Mouse (Mus musculus): Measurements from ENCODE around the gene Mns1. TPM values are rescaled to one million over a fixed set of nuclear protein-coding genes. Genes with fewer than 3 reads are reported as not detected.

Gene Mns1
- polyA plus RNA-seq, 1 experiment from 2014 or later, result 33.6 TPM

GRCm38 (mm10) chr9:72459703-72460102 is 21.9 kb downstream of the Mns1 start:
- Histone ChIP-seq H3K4me1 (no peaks in the 10 kb centered on the region), H3K9ac (no peak overlapping the region), H3K4me3 (no peak overlapping the region), H3K36me3 (peaks cover 17% of the 10 kb centered on the region), H3K27ac (no peak overlapping the region), H3K9me3 (no peaks in the 10 kb centered on the region), H3K4me2 (replicated peaks) (no peak overlapping the region), H3K27me3 (no peaks in the 10 kb centered on the region)
- ATAC-seq (ENCODE audit: insufficient number of reproducible peaks, insufficient read depth, low FRiP score, low TSS enrichment), result no peak
- WGBS, result 80% methylated on average over 3 of the region's 3 CpGs

GRCm38 (mm10) chr9:72460767-72461166 is 23.0 kb downstream of the Mns1 start:
- no peak overlapping the region for H3K9ac ChIP-seq
- H3K36me3 ChIP-seq, result peaks cover 17% of the 10 kb centered on the region

GRCm38 (mm10) chr9:72462427-72462826 is 24.6 kb downstream of the Mns1 start:
- H3K4me1 ChIP-seq, result no peaks in the 10 kb centered on the region
- no peak overlapping the region for H3K27ac ChIP-seq
- WGBS, result 96% methylated on average over 2 of the region's 2 CpGs
- H3K27me3 ChIP-seq, result no peaks in the 10 kb centered on the region
- no peak overlapping the region for H3K4me2 ChIP-seq (replicated peaks)
- H3K4me3 ChIP-seq, result no peak overlapping the region
- no peak for ATAC-seq (ENCODE audit: insufficient number of reproducible peaks, insufficient read depth, low FRiP score, low TSS enrichment)
- no peaks in the 10 kb centered on the region for H3K9me3 ChIP-seq
- peaks cover 9% of the 10 kb centered on the region for H3K36me3 ChIP-seq
- no peak overlapping the region for H3K9ac ChIP-seq

More at GRCm38 (mm10) chr9:72460767-72461166, 23.0 kb downstream of the Mns1 start:
- Histone ChIP-seq H3K9me3 (no peaks in the 10 kb centered on the region), H3K27ac (no peak overlapping the region), H3K4me3 (no peak overlapping the region), H3K4me1 (no peaks in the 10 kb centered on the region), H3K4me2 (replicated peaks) (no peak overlapping the region), H3K27me3 (no peaks in the 10 kb centered on the region)
- WGBS, result 89% methylated on average over 3 of the region's 3 CpGs
- ATAC-seq (ENCODE audit: insufficient number of reproducible peaks, insufficient read depth, low FRiP score, low TSS enrichment), result no peak

- Histone ChIP-seq H3K9ac (no peak overlapping the region), H3K36me3 (peaks cover 5% of the 10 kb centered on the region; the same call in 1 of the 2 replicates), H3K27ac (no peak overlapping the region), H3K27me3 (no peaks in the 10 kb centered on the region), H3K4me3 (no peak overlapping the region), H3K4me2 (replicated peaks) (no peak overlapping the region), H3K4me1 (no peaks in the 10 kb centered on the region), H3K9me3 (no peaks in the 10 kb centered on the region)
- no peak for ATAC-seq (ENCODE audit: insufficient number of reproducible peaks, insufficient read depth, low FRiP score, low TSS enrichment)
- WGBS, result 88% methylated on average over 1 of the region's 1 CpGs
Observed at GRCm38 (mm10) chr9:72464806-72465205, 27.0 kb downstream of the Mns1 start.

- Histone ChIP-seq H3K9me3 (no peaks in the 10 kb centered on the region), H3K4me3 (no peak overlapping the region), H3K27ac (no peak overlapping the region), H3K4me2 (replicated peaks) (no peak overlapping the region), H3K36me3 (peaks cover 3% of the 10 kb centered on the region; the same call in 1 of the 2 replicates), H3K4me1 (no peaks in the 10 kb centered on the region), H3K9ac (no peak overlapping the region), H3K27me3 (no peaks in the 10 kb centered on the region)
- ATAC-seq (ENCODE audit: insufficient number of reproducible peaks, insufficient read depth, low FRiP score, low TSS enrichment), result no peak
- 95% methylated on average over 4 of the region's 4 CpGs for WGBS
Observed at GRCm38 (mm10) chr9:72465754-72466181, 28.0 kb downstream of the Mns1 start.

- Histone ChIP-seq H3K9me3 (no peaks in the 10 kb centered on the region), H3K4me2 (replicated peaks) (no peak overlapping the region), H3K36me3 (peaks cover 9% of the 10 kb centered on the region), H3K4me1 (no peaks in the 10 kb centered on the region), H3K27me3 (no peaks in the 10 kb centered on the region), H3K27ac (no peak overlapping the region), H3K9ac (no peak overlapping the region), H3K4me3 (no peak overlapping the region)
- 61% methylated on average over 11 of the region's 11 CpGs for WGBS
- no peak for ATAC-seq (ENCODE audit: insufficient number of reproducible peaks, insufficient read depth, low FRiP score, low TSS enrichment)
Observed at GRCm38 (mm10) chr9:72467551-72468407, 30.0 kb downstream of the Mns1 start.

GRCm38 (mm10) chr9:72468616-72469015 is 30.8 kb downstream of the Mns1 start:
- H3K9me3 ChIP-seq, result no peaks in the 10 kb centered on the region
- peaks cover 16% of the 10 kb centered on the region for H3K36me3 ChIP-seq
- 94% methylated on average over 10 of the region's 10 CpGs for WGBS
- no peaks in the 10 kb centered on the region for H3K4me1 ChIP-seq
- no peak overlapping the region for H3K4me2 ChIP-seq (replicated peaks)
- no peaks in the 10 kb centered on the region for H3K27me3 ChIP-seq
- no peak overlapping the region for H3K9ac ChIP-seq
- H3K27ac ChIP-seq, result no peak overlapping the region
- no peak overlapping the region for H3K4me3 ChIP-seq
- ATAC-seq (ENCODE audit: insufficient number of reproducible peaks, insufficient read depth, low FRiP score, low TSS enrichment), result no peak

- Histone ChIP-seq H3K9me3 (no peaks in the 10 kb centered on the region), H3K4me1 (no peaks in the 10 kb centered on the region), H3K27me3 (no peaks in the 10 kb centered on the region), H3K9ac (no peak overlapping the region), H3K4me2 (replicated peaks) (no peak overlapping the region), H3K27ac (no peak overlapping the region), H3K36me3 (peaks cover 16% of the 10 kb centered on the region), H3K4me3 (no peak overlapping the region)
- 97% methylated on average over 1 of the region's 1 CpGs for WGBS
- ATAC-seq (ENCODE audit: insufficient number of reproducible peaks, insufficient read depth, low FRiP score, low TSS enrichment), result no peak
Observed at GRCm38 (mm10) chr9:72469851-72470250, 32.0 kb downstream of the Mns1 start.

GRCm38 (mm10) chr9:72475511-72475910 is 37.7 kb downstream of the Mns1 start:
- Histone ChIP-seq H3K4me3 (no peak overlapping the region), H3K9ac (no peak overlapping the region), H3K9me3 (no peaks in the 10 kb centered on the region), H3K36me3 (peaks cover 32% of the 10 kb centered on the region), H3K27me3 (no peaks in the 10 kb centered on the region), H3K4me1 (no peaks in the 10 kb centered on the region), H3K4me2 (replicated peaks) (no peak overlapping the region), H3K27ac (no peak overlapping the region)
- ATAC-seq (ENCODE audit: insufficient number of reproducible peaks, insufficient read depth, low FRiP score, low TSS enrichment), result no peak
- WGBS, result 79% methylated on average over 9 of the region's 9 CpGs

- no peaks in the 10 kb centered on the region for H3K4me1 ChIP-seq
- no peak overlapping the region for H3K9ac ChIP-seq
- no peak overlapping the region for H3K4me2 ChIP-seq (replicated peaks)
- peaks cover 40% of the 10 kb centered on the region for H3K36me3 ChIP-seq
- H3K9me3 ChIP-seq, result no peaks in the 10 kb centered on the region
- H3K27me3 ChIP-seq, result no peaks in the 10 kb centered on the region
- no peak overlapping the region for H3K4me3 ChIP-seq
- 72% methylated on average over 6 of the region's 6 CpGs for WGBS
- no peak overlapping the region for H3K27ac ChIP-seq
- no peak for ATAC-seq (ENCODE audit: insufficient number of reproducible peaks, insufficient read depth, low FRiP score, low TSS enrichment)
Observed at GRCm38 (mm10) chr9:72477306-72477705, 39.5 kb downstream of the Mns1 start.

GRCm38 (mm10) chr9:72479276-72479675 is 41.5 kb downstream of the Mns1 start:
- no peak overlapping the region for H3K4me3 ChIP-seq
- H3K9me3 ChIP-seq, result no peaks in the 10 kb centered on the region
- WGBS, result 97% methylated on average over 1 of the region's 1 CpGs
- no peak overlapping the region for H3K9ac ChIP-seq
- no peak overlapping the region for H3K4me2 ChIP-seq (replicated peaks)
- H3K27me3 ChIP-seq, result no peaks in the 10 kb centered on the region
- no peak overlapping the region for H3K27ac ChIP-seq
- no peak for ATAC-seq (ENCODE audit: insufficient number of reproducible peaks, insufficient read depth, low FRiP score, low TSS enrichment)
- H3K36me3 ChIP-seq, result peaks cover 28% of the 10 kb centered on the region
- H3K4me1 ChIP-seq, result no peaks in the 10 kb centered on the region

GRCm38 (mm10) chr9:72488523-72488922 is 50.7 kb downstream of the Mns1 start:
- H3K9ac ChIP-seq, result no peak overlapping the region
- no peak for ATAC-seq (ENCODE audit: insufficient number of reproducible peaks, insufficient read depth, low FRiP score, low TSS enrichment)
- no peaks in the 10 kb centered on the region for H3K27me3 ChIP-seq
- no peak overlapping the region for H3K4me2 ChIP-seq (replicated peaks)
- peaks cover 4% of the 10 kb centered on the region; the same call in 1 of the 2 replicates for H3K4me1 ChIP-seq
- H3K9me3 ChIP-seq, result no peaks in the 10 kb centered on the region
- H3K27ac ChIP-seq, result no peak overlapping the region
- H3K36me3 ChIP-seq, result peaks cover 13% of the 10 kb centered on the region
- no peak overlapping the region for H3K4me3 ChIP-seq
